Mouse (Mus musculus): ENCODE data around the gene Kif1a.

GRCm38 (mm10) chr1:93130242-93130983 lies 28.7 kb upstream of the Kif1a start:
- no peak for TF ChIP-seq POLR2A (IDR thresholded peaks at IDR 0.05; ENCODE audit: borderline replicate concordance, low read depth, low read length)
- no peak for TF ChIP-seq CTCF (IDR thresholded peaks at IDR 0.05; ENCODE audit: low read depth, low read length)
